Mouse (Mus musculus): ENCODE measurements around the gene Kcnab2. TPM values are rescaled to one million over a fixed set of nuclear protein-coding genes. Genes with fewer than 3 reads are reported as not detected.
A peak's percentile ranks its signal among the peaks of the same experiment; 100 is the strongest.

Gene Kcnab2
- polyA plus RNA-seq, 1 experiment from 2014 or later, result 11.0 TPM

GRCm38 (mm10) chr4:152463147-152463546 lies 14.5 kb downstream of the Kcnab2 start:
- WGBS, result 93% methylated on average over 9 of the region's 9 CpGs
- no peaks in the 10 kb centered on the region for H3K36me3 ChIP-seq (ENCODE audit: control insufficient read depth, insufficient read depth, low read length)
- peaks cover 12% of the 10 kb centered on the region for H3K4me1 ChIP-seq (ENCODE audit: control insufficient read depth, insufficient read depth, low read length)
- DNase-seq (ENCODE audit: low spot score, missing footprints) (no peak), ATAC-seq (ENCODE audit: low FRiP score) (no peak)
- H3K27me3 ChIP-seq (ENCODE audit: control insufficient read depth, insufficient read depth, low read length), result no peaks in the 10 kb centered on the region; the same call in 1 of the 2 replicates
- no peak overlapping the region for H3K27ac ChIP-seq (ENCODE audit: low read depth, low read length)
- H3K4me3 ChIP-seq (ENCODE audit: low read depth, low read length), result no peak overlapping the region
- H3K9me3 ChIP-seq (ENCODE audit: control insufficient read depth, low read length), result no peaks in the 10 kb centered on the region
- H3K9ac ChIP-seq (ENCODE audit: low read length), result no peak overlapping the region
- no peak overlapping the region for H3K4me2 ChIP-seq

GRCm38 (mm10) chr4:152462516-152462915 lies 15.2 kb downstream of the Kcnab2 start:
- Histone ChIP-seq H3K27me3 (ENCODE audit: control insufficient read depth, insufficient read depth, low read length) (no peaks in the 10 kb centered on the region; the same call in 1 of the 2 replicates), H3K27ac (ENCODE audit: low read depth, low read length) (no peak overlapping the region)
- WGBS, result 87% methylated on average over 12 of the region's 12 CpGs

GRCm38 (mm10) chr4:152457673-152458072 lies 20.0 kb downstream of the Kcnab2 start:
- Histone ChIP-seq H3K27me3 (ENCODE audit: control insufficient read depth, insufficient read depth, low read length) (no peaks in the 10 kb centered on the region), H3K36me3 (ENCODE audit: control insufficient read depth, insufficient read depth, low read length) (no peaks in the 10 kb centered on the region), H3K9me3 (ENCODE audit: control insufficient read depth, low read length) (no peaks in the 10 kb centered on the region), H3K4me2 (no peak overlapping the region), H3K4me3 (ENCODE audit: low read depth, low read length) (no peak overlapping the region), H3K9ac (ENCODE audit: low read length) (no peak overlapping the region), H3K27ac (ENCODE audit: low read depth, low read length) (no peak overlapping the region), H3K4me1 (ENCODE audit: control insufficient read depth, insufficient read depth, low read length) (peaks cover 4% of the 10 kb centered on the region; the same call in 1 of the 2 replicates)
- DNase-seq (ENCODE audit: low spot score, missing footprints) (no peak), ATAC-seq (ENCODE audit: low FRiP score) (no peak)
- WGBS, result 91% methylated on average over 4 of the region's 4 CpGs

More at GRCm38 (mm10) chr4:152462516-152462915, 15.2 kb downstream of the Kcnab2 start:
- Histone ChIP-seq H3K9me3 (ENCODE audit: control insufficient read depth, low read length) (no peaks in the 10 kb centered on the region), H3K36me3 (ENCODE audit: control insufficient read depth, insufficient read depth, low read length) (no peaks in the 10 kb centered on the region), H3K9ac (ENCODE audit: low read length) (no peak overlapping the region), H3K4me3 (ENCODE audit: low read depth, low read length) (no peak overlapping the region), H3K4me2 (no peak overlapping the region), H3K4me1 (ENCODE audit: control insufficient read depth, insufficient read depth, low read length) (peaks cover 12% of the 10 kb centered on the region)
- DNase-seq (ENCODE audit: low spot score, missing footprints) (no peak), ATAC-seq (ENCODE audit: low FRiP score) (no peak)

- Histone ChIP-seq H3K9me3 (ENCODE audit: control insufficient read depth, low read length) (no peaks in the 10 kb centered on the region), H3K4me3 (ENCODE audit: low read depth, low read length) (no peak overlapping the region), H3K27me3 (ENCODE audit: control insufficient read depth, insufficient read depth, low read length) (no peaks in the 10 kb centered on the region), H3K4me1 (ENCODE audit: control insufficient read depth, insufficient read depth, low read length) (peaks cover 4% of the 10 kb centered on the region; the same call in 1 of the 2 replicates), H3K36me3 (ENCODE audit: control insufficient read depth, insufficient read depth, low read length) (no peaks in the 10 kb centered on the region), H3K9ac (ENCODE audit: low read length) (no peak overlapping the region), H3K4me2 (no peak overlapping the region), H3K27ac (ENCODE audit: low read depth, low read length) (no peak overlapping the region)
- 92% methylated on average over 18 of the region's 18 CpGs for WGBS
- ATAC-seq (ENCODE audit: low FRiP score) (no peak), DNase-seq (ENCODE audit: low spot score, missing footprints) (no peak)
These were observed 21.1 kb downstream of the Kcnab2 start for GRCm38 (mm10) chr4:152456609-152457008.

GRCm38 (mm10) chr4:152454153-152454552 lies 23.5 kb downstream of the Kcnab2 start:
- Histone ChIP-seq H3K9me3 (ENCODE audit: control insufficient read depth, low read length) (no peaks in the 10 kb centered on the region), H3K36me3 (ENCODE audit: control insufficient read depth, insufficient read depth, low read length) (no peaks in the 10 kb centered on the region), H3K9ac (ENCODE audit: low read length) (no peak overlapping the region), H3K4me2 (no peak overlapping the region), H3K4me1 (ENCODE audit: control insufficient read depth, insufficient read depth, low read length) (peaks cover 4% of the 10 kb centered on the region; the same call in 1 of the 2 replicates), H3K27me3 (ENCODE audit: control insufficient read depth, insufficient read depth, low read length) (no peaks in the 10 kb centered on the region), H3K4me3 (ENCODE audit: low read depth, low read length) (no peak overlapping the region), H3K27ac (ENCODE audit: low read depth, low read length) (no peak overlapping the region)
- no peak for DNase-seq (ENCODE audit: low spot score, missing footprints)
- 87% methylated on average over 12 of the region's 12 CpGs for WGBS
- no peak for ATAC-seq (ENCODE audit: low FRiP score)

- no peak overlapping the region; the same call in 1 of the 2 replicates for H3K27ac ChIP-seq (ENCODE audit: low read depth, low read length)
- DNase-seq (ENCODE audit: low spot score, missing footprints), result no peak
- no peak overlapping the region for H3K4me3 ChIP-seq (ENCODE audit: low read depth, low read length)
- H3K36me3 ChIP-seq (ENCODE audit: control insufficient read depth, insufficient read depth, low read length), result no peaks in the 10 kb centered on the region
- ATAC-seq (ENCODE audit: low FRiP score), result 0 out of 2 replicates have a peak, but pooled peaks have one; percentile 38
- no peaks in the 10 kb centered on the region for H3K9me3 ChIP-seq (ENCODE audit: control insufficient read depth, low read length)
- peaks cover 4% of the 10 kb centered on the region; the same call in 1 of the 2 replicates for H3K4me1 ChIP-seq (ENCODE audit: control insufficient read depth, insufficient read depth, low read length)
- H3K9ac ChIP-seq (ENCODE audit: low read length), result no peak overlapping the region
- no peak overlapping the region for H3K4me2 ChIP-seq
- no peaks in the 10 kb centered on the region for H3K27me3 ChIP-seq (ENCODE audit: control insufficient read depth, insufficient read depth, low read length)
- 58% methylated on average over 10 of the region's 10 CpGs for WGBS
These were observed 24.6 kb downstream of the Kcnab2 start for GRCm38 (mm10) chr4:152453079-152453478.

GRCm38 (mm10) chr4:152451371-152451770 lies 26.3 kb downstream of the Kcnab2 start:
- no peaks in the 10 kb centered on the region for H3K36me3 ChIP-seq (ENCODE audit: control insufficient read depth, insufficient read depth, low read length)
- no peak overlapping the region for H3K4me3 ChIP-seq (ENCODE audit: low read depth, low read length)
- no peaks in the 10 kb centered on the region for H3K9me3 ChIP-seq (ENCODE audit: control insufficient read depth, low read length)
- H3K9ac ChIP-seq (ENCODE audit: low read length), result no peak overlapping the region
- DNase-seq (ENCODE audit: low spot score, missing footprints) (no peak), ATAC-seq (ENCODE audit: low FRiP score) (no peak)
- no peak overlapping the region for H3K4me2 ChIP-seq
- no peaks in the 10 kb centered on the region for H3K27me3 ChIP-seq (ENCODE audit: control insufficient read depth, insufficient read depth, low read length)
- peaks cover 4% of the 10 kb centered on the region; the same call in 1 of the 2 replicates for H3K4me1 ChIP-seq (ENCODE audit: control insufficient read depth, insufficient read depth, low read length)
- WGBS, result 86% methylated on average over 6 of the region's 6 CpGs
- no peak overlapping the region for H3K27ac ChIP-seq (ENCODE audit: low read depth, low read length)

GRCm38 (mm10) chr4:152448666-152449018 lies 29.0 kb downstream of the Kcnab2 start:
- no peak overlapping the region for H3K4me2 ChIP-seq

GRCm38 (mm10) chr4:152447731-152448665 lies 29.7 kb downstream of the Kcnab2 start:
- WGBS, result 84% methylated on average over 22 of the region's 22 CpGs
- Histone ChIP-seq H3K4me3 (ENCODE audit: low read depth, low read length) (no peak overlapping the region), H3K27me3 (ENCODE audit: control insufficient read depth, insufficient read depth, low read length) (no peaks in the 10 kb centered on the region), H3K9me3 (ENCODE audit: control insufficient read depth, low read length) (no peaks in the 10 kb centered on the region), H3K27ac (ENCODE audit: low read depth, low read length) (no peak overlapping the region), H3K4me1 (ENCODE audit: control insufficient read depth, insufficient read depth, low read length) (peaks cover 1% of the 10 kb centered on the region; the same call in 1 of the 2 replicates), H3K4me2 (no peak overlapping the region), H3K36me3 (ENCODE audit: control insufficient read depth, insufficient read depth, low read length) (no peaks in the 10 kb centered on the region; the same call in 1 of the 2 replicates), H3K9ac (ENCODE audit: low read length) (no peak overlapping the region)
- ATAC-seq (ENCODE audit: low FRiP score), result no peak
- no peak for DNase-seq (ENCODE audit: low spot score, missing footprints)

More at GRCm38 (mm10) chr4:152448666-152449018, 29.0 kb downstream of the Kcnab2 start:
- H3K36me3 ChIP-seq (ENCODE audit: control insufficient read depth, insufficient read depth, low read length), result no peaks in the 10 kb centered on the region
- peaks cover 4% of the 10 kb centered on the region; the same call in 1 of the 2 replicates for H3K4me1 ChIP-seq (ENCODE audit: control insufficient read depth, insufficient read depth, low read length)
- no peak for ATAC-seq (ENCODE audit: low FRiP score)
- DNase-seq (ENCODE audit: low spot score, missing footprints), result no peak
- WGBS, result 68% methylated on average over 8 of the region's 8 CpGs
- no peaks in the 10 kb centered on the region for H3K9me3 ChIP-seq (ENCODE audit: control insufficient read depth, low read length)
- H3K9ac ChIP-seq (ENCODE audit: low read length), result no peak overlapping the region
- H3K4me3 ChIP-seq (ENCODE audit: low read depth, low read length), result no peak overlapping the region
- no peak overlapping the region for H3K27ac ChIP-seq (ENCODE audit: low read depth, low read length)
- H3K27me3 ChIP-seq (ENCODE audit: control insufficient read depth, insufficient read depth, low read length), result no peaks in the 10 kb centered on the region

Data from midbrain, embryonic 11.5 days (tissue).